Mouse (Mus musculus): ENCODE results near the gene Prdm16. TPM values are rescaled to one million over a fixed set of nuclear protein-coding genes. Genes with fewer than 3 reads are reported as not detected.

The Prdm16 gene
- polyA plus RNA-seq, 1 experiment from 2014 or later, result 23.5 TPM

GRCm38 (mm10) chr4:154538727-154539126 is 97.9 kb downstream of the Prdm16 start:
- Histone ChIP-seq H3K27me3 (ENCODE audit: insufficient read depth, poor library complexity, severe bottlenecking) (peaks cover 54% of the 10 kb centered on the region), H3K4me1 (replicated peaks) (peaks cover 64% of the 10 kb centered on the region), H3K27ac (no peak overlapping the region), H3K36me3 (no peaks in the 10 kb centered on the region), H3K4me3 (no peak overlapping the region), H3K9me3 (no peaks in the 10 kb centered on the region)
- no peak for DNase-seq (ENCODE audit: low spot score)
- WGBS, result 81% methylated on average over 4 of the region's 4 CpGs

- no peaks in the 10 kb centered on the region for H3K9me3 ChIP-seq
- no peaks in the 10 kb centered on the region for H3K36me3 ChIP-seq
- WGBS, result 64% methylated on average over 5 of the region's 5 CpGs
- H3K27me3 ChIP-seq (ENCODE audit: insufficient read depth, poor library complexity, severe bottlenecking), result peaks cover 48% of the 10 kb centered on the region
- no peak overlapping the region for H3K4me3 ChIP-seq
- peak overlapping the region; percentile 46; the same call in 1 of the 2 replicates for H3K27ac ChIP-seq
- H3K4me1 ChIP-seq (replicated peaks), result peaks cover 52% of the 10 kb centered on the region
- no peak for DNase-seq (ENCODE audit: low spot score)
Measured at GRCm38 (mm10) chr4:154536110-154536509, 100.6 kb downstream of the Prdm16 start.

GRCm38 (mm10) chr4:154531368-154531767 is 105.3 kb downstream of the Prdm16 start:
- Histone ChIP-seq H3K27ac (no peak overlapping the region), H3K4me1 (replicated peaks) (peaks cover 68% of the 10 kb centered on the region), H3K9me3 (no peaks in the 10 kb centered on the region), H3K36me3 (no peaks in the 10 kb centered on the region), H3K27me3 (ENCODE audit: insufficient read depth, poor library complexity, severe bottlenecking) (peaks cover 72% of the 10 kb centered on the region), H3K4me3 (no peak overlapping the region)
- DNase-seq (ENCODE audit: low spot score), result no peak
- WGBS, result 69% methylated on average over 4 of the region's 4 CpGs

- Histone ChIP-seq H3K36me3 (no peaks in the 10 kb centered on the region), H3K27me3 (ENCODE audit: insufficient read depth, poor library complexity, severe bottlenecking) (peaks cover 71% of the 10 kb centered on the region), H3K27ac (no peak overlapping the region), H3K9me3 (no peaks in the 10 kb centered on the region), H3K4me1 (replicated peaks) (peaks cover 58% of the 10 kb centered on the region), H3K4me3 (no peak overlapping the region)
- no peak for DNase-seq (ENCODE audit: low spot score)
- 63% methylated on average over 7 of the region's 7 CpGs for WGBS
Measured at GRCm38 (mm10) chr4:154530336-154530735, 106.3 kb downstream of the Prdm16 start.

- H3K9me3 ChIP-seq, result no peaks in the 10 kb centered on the region
- 0 out of 2 replicates have a peak overlapping the region, but pooled peaks have one; percentile 31 for H3K27ac ChIP-seq
- H3K4me3 ChIP-seq, result no peak overlapping the region
- H3K4me1 ChIP-seq (replicated peaks), result peaks cover 78% of the 10 kb centered on the region
- DNase-seq (ENCODE audit: low spot score), result no peak
- H3K27me3 ChIP-seq (ENCODE audit: insufficient read depth, poor library complexity, severe bottlenecking), result peaks cover 82% of the 10 kb centered on the region
- 80% methylated on average over 9 of the region's 9 CpGs for WGBS
- H3K36me3 ChIP-seq, result no peaks in the 10 kb centered on the region
Measured at GRCm38 (mm10) chr4:154527506-154527905, 109.2 kb downstream of the Prdm16 start.

- Histone ChIP-seq H3K27me3 (ENCODE audit: insufficient read depth, poor library complexity, severe bottlenecking) (peaks cover 85% of the 10 kb centered on the region), H3K27ac (no peak overlapping the region), H3K4me3 (no peak overlapping the region), H3K9me3 (no peaks in the 10 kb centered on the region), H3K4me1 (replicated peaks) (peaks cover 71% of the 10 kb centered on the region), H3K36me3 (no peaks in the 10 kb centered on the region)
- WGBS, result 77% methylated on average over 6 of the region's 6 CpGs
- DNase-seq (ENCODE audit: low spot score), result no peak
Measured at GRCm38 (mm10) chr4:154526351-154526786, 110.3 kb downstream of the Prdm16 start.

GRCm38 (mm10) chr4:154523898-154524297 is 112.8 kb downstream of the Prdm16 start:
- WGBS, result 73% methylated on average over 17 of the region's 17 CpGs
- Histone ChIP-seq H3K27me3 (ENCODE audit: insufficient read depth, poor library complexity, severe bottlenecking) (peaks cover 90% of the 10 kb centered on the region), H3K4me1 (replicated peaks) (peaks cover 59% of the 10 kb centered on the region)

GRCm38 (mm10) chr4:154521881-154522676 is 114.6 kb downstream of the Prdm16 start:
- no peak overlapping the region for H3K4me3 ChIP-seq
- H3K9me3 ChIP-seq, result no peaks in the 10 kb centered on the region
- WGBS, result 89% methylated on average over 7 of the region's 7 CpGs
- H3K27ac ChIP-seq, result no peak overlapping the region
- no peaks in the 10 kb centered on the region for H3K36me3 ChIP-seq
- peaks cover 90% of the 10 kb centered on the region for H3K27me3 ChIP-seq (ENCODE audit: insufficient read depth, poor library complexity, severe bottlenecking)
- peaks cover 46% of the 10 kb centered on the region for H3K4me1 ChIP-seq (replicated peaks)
- no peak for DNase-seq (ENCODE audit: low spot score)

More at GRCm38 (mm10) chr4:154523898-154524297, 112.8 kb downstream of the Prdm16 start:
- Histone ChIP-seq H3K36me3 (no peaks in the 10 kb centered on the region), H3K4me3 (no peak overlapping the region), H3K27ac (no peak overlapping the region), H3K9me3 (no peaks in the 10 kb centered on the region)
- no peak for DNase-seq (ENCODE audit: low spot score)

- 85% methylated on average over 16 of the region's 16 CpGs for WGBS
- Histone ChIP-seq H3K9me3 (no peaks in the 10 kb centered on the region), H3K27me3 (ENCODE audit: insufficient read depth, poor library complexity, severe bottlenecking) (peaks cover 94% of the 10 kb centered on the region), H3K4me1 (replicated peaks) (peaks cover 51% of the 10 kb centered on the region), H3K36me3 (no peaks in the 10 kb centered on the region), H3K4me3 (no peak overlapping the region), H3K27ac (peak overlapping the region; percentile 16; the same call in 1 of the 2 replicates)
- DNase-seq (ENCODE audit: low spot score), result no peak
Measured at GRCm38 (mm10) chr4:154519470-154520037, 117.1 kb downstream of the Prdm16 start.

- no peak for DNase-seq (ENCODE audit: low spot score)
- no peaks in the 10 kb centered on the region for H3K36me3 ChIP-seq
- peaks cover 99% of the 10 kb centered on the region for H3K27me3 ChIP-seq (ENCODE audit: insufficient read depth, poor library complexity, severe bottlenecking)
- no peaks in the 10 kb centered on the region for H3K9me3 ChIP-seq
- H3K27ac ChIP-seq, result no peak overlapping the region
- WGBS, result 81% methylated on average over 7 of the region's 7 CpGs
- H3K4me3 ChIP-seq, result no peak overlapping the region
- peaks cover 50% of the 10 kb centered on the region for H3K4me1 ChIP-seq (replicated peaks)
Measured at GRCm38 (mm10) chr4:154517991-154518390, 118.7 kb downstream of the Prdm16 start.

GRCm38 (mm10) chr4:154516470-154516869 is 120.2 kb downstream of the Prdm16 start:
- peak overlapping the region; percentile 35; the same call in 1 of the 2 replicates for H3K27ac ChIP-seq
- WGBS, result 74% methylated on average over 8 of the region's 8 CpGs
- no peaks in the 10 kb centered on the region for H3K36me3 ChIP-seq
- peaks cover 59% of the 10 kb centered on the region for H3K4me1 ChIP-seq (replicated peaks)
- peaks cover 96% of the 10 kb centered on the region for H3K27me3 ChIP-seq (ENCODE audit: insufficient read depth, poor library complexity, severe bottlenecking)
- no peaks in the 10 kb centered on the region for H3K9me3 ChIP-seq
- no peak for DNase-seq (ENCODE audit: low spot score)
- H3K4me3 ChIP-seq, result no peak overlapping the region

- 67% methylated on average over 2 of the region's 2 CpGs for WGBS
- Histone ChIP-seq H3K4me1 (replicated peaks) (peaks cover 59% of the 10 kb centered on the region), H3K36me3 (no peaks in the 10 kb centered on the region), H3K4me3 (no peak overlapping the region), H3K27ac (0 out of 2 replicates have a peak overlapping the region, but pooled peaks have one; percentile 23), H3K27me3 (ENCODE audit: insufficient read depth, poor library complexity, severe bottlenecking) (peaks cover 98% of the 10 kb centered on the region), H3K9me3 (no peaks in the 10 kb centered on the region)
- DNase-seq (ENCODE audit: low spot score), result no peak
Measured at GRCm38 (mm10) chr4:154513664-154514063, 123.0 kb downstream of the Prdm16 start.

- Histone ChIP-seq H3K9me3 (no peaks in the 10 kb centered on the region), H3K27ac (peak overlapping the region; percentile 53), H3K36me3 (no peaks in the 10 kb centered on the region), H3K27me3 (ENCODE audit: insufficient read depth, poor library complexity, severe bottlenecking) (peaks cover 96% of the 10 kb centered on the region), H3K4me3 (no peak overlapping the region), H3K4me1 (replicated peaks) (peaks cover 65% of the 10 kb centered on the region)
- no peak for DNase-seq (ENCODE audit: low spot score)
- WGBS, result 40% methylated on average over 15 of the region's 15 CpGs
Measured at GRCm38 (mm10) chr4:154512518-154513090, 124.1 kb downstream of the Prdm16 start.

Measured in hindbrain, embryonic 10.5 days (tissue).